In genomic region chr15:8108966-8109743, GRCm38 (mm10) we compare ENCODE assay signal across 8 mouse cellular contexts. TPM values are rescaled to one million over a fixed set of nuclear protein-coding genes. Genes with fewer than 3 reads are reported as not detected.
DNase-seq lines count a peak whose midpoint lies in the region; ATAC-seq and TF ChIP-seq lines count a peak whose summit lies in the region.

TSS of gene Nup155 (plus strand) at chr15:8109273.

- no peaks in the 10 kb centered on the region for H3K9me3 ChIP-seq in hindbrain, embryonic 10.5 days
- no peaks in the 10 kb centered on the region for H3K9me3 ChIP-seq in lung, postnatal 0 days (ENCODE audit: low read length)

- peaks cover 37% of the 10 kb centered on the region for H3K36me3 ChIP-seq in hindbrain, embryonic 10.5 days
- H3K36me3 ChIP-seq in lung, postnatal 0 days (ENCODE audit: insufficient read depth, low read length) = 0 out of 2 replicates have a peak, but pooled peaks cover 5% of the 10 kb centered on the region

- TF ChIP-seq CTCF in lung, postnatal 0 days (IDR thresholded peaks at IDR 0.05) = no peak

- H3K27ac ChIP-seq in hindbrain, embryonic 10.5 days = peak within 1 kb of the TSS; percentile 91
- peak within 1 kb of the TSS; percentile 81 for H3K27ac ChIP-seq in lung, postnatal 0 days (ENCODE audit: low read length)

- H3K9ac ChIP-seq in lung, postnatal 0 days (replicated peaks; ENCODE audit: low read depth) = peak within 1 kb of the TSS; percentile 69

- under 1% methylated on average over 52 of the region's 54 CpGs for WGBS in hindbrain, embryonic 10.5 days
- WGBS in lung, postnatal 0 days = under 1% methylated on average over 48 of the region's 54 CpGs

- ATAC-seq in frontal cortex, adult (ENCODE audit: low TSS enrichment) = peak; percentile 100
- peak; percentile 99 for ATAC-seq in lung, postnatal 0 days

- peak within 1 kb of the TSS; percentile 86 for H3K4me3 ChIP-seq in hindbrain, embryonic 10.5 days
- peak within 1 kb of the TSS; percentile 65 for H3K4me3 ChIP-seq in lung, postnatal 0 days (ENCODE audit: low read depth, low read length)

- no peak for TF ChIP-seq EP300 in lung, postnatal 0 days (IDR thresholded peaks at IDR 0.05)

- H3K4me2 ChIP-seq in lung, postnatal 0 days (replicated peaks; ENCODE audit: low read depth, low read length) = peak within 1 kb of the TSS; percentile 67

- DNase-seq in MN1 (ENCODE audit: low spot score) = peak; percentile 97
- peak; percentile 90 for DNase-seq in cerebellum, adult 9-10 months
- DNase-seq in hindbrain, embryonic 10.5 days (ENCODE audit: low spot score) = peak; percentile 93
- peak; percentile 94 for DNase-seq in layer of hippocampus, adult 9-11 months
- peak; percentile 98 for DNase-seq in lung, postnatal 0 days (ENCODE audit: low spot score)
- DNase-seq in ovary, postnatal 14 days (ENCODE audit: low spot score) = peak; percentile 90
- DNase-seq in thymus, postnatal 14 days = peak; percentile 87

- no peaks in the 10 kb centered on the region for H3K27me3 ChIP-seq in hindbrain, embryonic 10.5 days (ENCODE audit: insufficient read depth, poor library complexity, severe bottlenecking)
- H3K27me3 ChIP-seq in lung, postnatal 0 days (replicated peaks; ENCODE audit: insufficient read depth, low read length) = no peaks in the 10 kb centered on the region

- peaks cover 18% of the 10 kb centered on the region for H3K4me1 ChIP-seq in hindbrain, embryonic 10.5 days (replicated peaks)
- H3K4me1 ChIP-seq in lung, postnatal 0 days (ENCODE audit: insufficient read depth, low read depth, low read length) = 0 out of 2 replicates have a peak, but pooled peaks cover 6% of the 10 kb centered on the region

RNA-seq across cellular contexts. Expression of gene Nup155, which starts in this region (rescaled TPM):
- 24.2 and 30.2 TPM in 2 replicates for polyA plus RNA-seq in hindbrain, embryonic 10.5 days (2016; fragmentation: Nextera tagmentation; extraction: Ambion mirVana)
- 3.4 and 4.2 TPM in 2 replicates for polyA plus RNA-seq in lung, postnatal 0 days (2015; fragmentation: Nextera tagmentation; extraction: Ambion mirVana)

Comparison
In these comparisons a context has a peak if more than half of its experiments do, and no peak if none do; other contexts are left out.
1. Peak in every context shown above with its lines: DNase-seq, ATAC-seq, H3K4me3 ChIP-seq and H3K27ac ChIP-seq.